Mouse (Mus musculus) kidney, embryonic 16.5 days (tissue): ENCODE data around the gene Nradd. TPM values are rescaled to one million over a fixed set of nuclear protein-coding genes. Genes with fewer than 3 reads are reported as not detected.

Experiments
- ATAC-seq: fragments of 200-750 bp; cut with Nextera tagmentation; 2 replicates; pipeline ENCODE4 v1.8.0; 2017; ENCODE audit warnings: moderate TSS enrichment; ENCODE audit not compliant: low FRiP score, low TSS enrichment
- H3K27ac ChIP-seq: fragments of 300-500 bp; sonication (generic); 2 replicates; pipeline ENCODE4 v1.5.1; 2014; ENCODE audit warnings: low read length
- H3K27me3 ChIP-seq: fragments of 300-500 bp; sonication (generic); 2 replicates; pipeline ENCODE4 v1.6.1; 2014; ENCODE audit warnings: low read length, control low read depth, mixed read lengths; ENCODE audit not compliant: insufficient read depth
- H3K36me3 ChIP-seq: fragments of 300-500 bp; sonication (generic); 2 replicates; pipeline ENCODE4 v1.6.1; 2014; ENCODE audit warnings: low read length, control low read depth, mixed read lengths; ENCODE audit not compliant: insufficient read depth
- H3K4me1 ChIP-seq: fragments of 300-500 bp; sonication (generic); 2 replicates; pipeline ENCODE4 v1.6.1; 2014; ENCODE audit warnings: low read length, control low read depth, mixed read lengths; ENCODE audit not compliant: insufficient read depth
- H3K4me2 ChIP-seq: fragments of 300-500 bp; sonication (generic); replicated peaks from 2 replicates; pipeline ENCODE4 v1.6.1; 2014; ENCODE audit warnings: low read depth, low read length
- H3K4me3 ChIP-seq: fragments of 300-500 bp; sonication (generic); 2 replicates; pipeline ENCODE4 v1.5.1; 2014; ENCODE audit warnings: mild to moderate bottlenecking, low read length
- H3K9ac ChIP-seq: fragments of 300-500 bp; sonication (generic); replicated peaks from 2 replicates; pipeline ENCODE4 v1.6.1; 2014; ENCODE audit warnings: low read length
- H3K9me3 ChIP-seq: fragments of 300-500 bp; sonication (generic); 2 replicates; pipeline ENCODE4 v1.6.1; 2016; ENCODE audit warnings: low read length, control low read depth
- WGBS: fragments of 180-500 bp; shearing (Covaris S2); extraction: QIAGEN DNeasy Blood & Tissue Kit; methylation state at CpG from one replicate; pipeline ENCODE4 v1.1.7; 2014; 5-methylcytosine and 5-hydroxymethylcytosine counted together
- polyA plus RNA-seq: library from polyadenylated mRNA; unstranded; fragments of >200 nt; fragmentation: Nextera tagmentation; extraction: Ambion mirVana; gene quantifications from 2 replicates; pipeline ENCODE4 v1.2.1, GENCODE M21; 2015

The Nradd gene
- polyA plus RNA-seq, 1 experiment from 2014 or later = 60.0 TPM

DNA sequence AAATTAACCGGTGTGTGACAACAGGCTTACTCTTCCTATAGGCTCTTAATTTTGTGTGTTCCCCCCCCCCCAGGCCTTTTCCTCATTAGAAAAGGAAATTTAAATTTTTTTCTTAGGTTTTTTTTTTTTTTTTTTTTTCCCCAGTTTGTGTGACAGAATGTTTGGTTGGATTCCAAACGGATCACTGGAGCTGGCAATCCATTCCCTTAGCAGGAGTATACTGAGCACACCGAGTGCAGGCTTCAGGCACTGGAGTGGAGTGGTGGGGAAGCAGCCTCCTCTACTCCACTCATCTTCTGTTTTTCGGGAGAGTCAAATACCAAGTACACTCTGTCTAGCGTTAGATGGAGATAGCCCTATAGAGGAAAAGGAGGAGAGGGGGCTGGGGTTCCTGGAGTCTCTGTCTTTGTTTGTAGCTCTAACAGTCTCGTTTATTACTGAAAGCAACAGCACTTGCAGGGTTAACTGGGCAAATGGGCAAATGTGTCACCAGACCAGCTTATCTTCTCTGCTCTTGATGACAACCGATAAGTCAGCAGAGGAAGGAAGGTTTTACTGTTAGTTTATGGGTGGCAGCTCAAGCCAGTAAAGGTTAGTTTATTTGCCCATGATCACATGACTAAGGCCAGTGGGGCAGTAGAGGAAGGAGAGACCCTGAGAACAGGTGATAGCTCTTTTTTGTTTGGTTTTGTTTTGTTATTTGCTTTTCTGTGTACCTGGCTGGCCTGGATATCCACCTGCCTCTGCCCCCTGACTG lies 36.8 kb upstream of the Nradd start:
- H3K4me2 ChIP-seq = no peak overlapping the region
- no peak overlapping the region for H3K4me3 ChIP-seq
- H3K9me3 ChIP-seq = no peaks in the 10 kb centered on the region
- WGBS = 74% methylated on average over 7 of the region's 7 CpGs
- H3K27me3 ChIP-seq = no peaks in the 10 kb centered on the region
- ATAC-seq = no peak
- no peak overlapping the region for H3K27ac ChIP-seq
- H3K36me3 ChIP-seq = no peaks in the 10 kb centered on the region
- H3K9ac ChIP-seq = no peak overlapping the region
- peaks cover 26% of the 10 kb centered on the region for H3K4me1 ChIP-seq

GRCm38 (mm10) chr9:110660208-110660607 lies 36.0 kb upstream of the Nradd start:
- Histone ChIP-seq H3K4me1 (peaks cover 23% of the 10 kb centered on the region), H3K27me3 (no peaks in the 10 kb centered on the region), H3K4me2 (no peak overlapping the region), H3K9ac (no peak overlapping the region), H3K4me3 (no peak overlapping the region), H3K27ac (no peak overlapping the region), H3K9me3 (no peaks in the 10 kb centered on the region), H3K36me3 (no peaks in the 10 kb centered on the region)
- WGBS = 85% methylated on average over 2 of the region's 2 CpGs
- ATAC-seq = no peak

- no peak overlapping the region for H3K27ac ChIP-seq
- H3K9ac ChIP-seq = no peak overlapping the region
- peaks cover 24% of the 10 kb centered on the region for H3K4me1 ChIP-seq
- H3K4me3 ChIP-seq = no peak overlapping the region
- ATAC-seq = no peak
- WGBS = 91% methylated on average over 12 of the region's 12 CpGs
- H3K27me3 ChIP-seq = no peaks in the 10 kb centered on the region
- H3K36me3 ChIP-seq = no peaks in the 10 kb centered on the region
- H3K9me3 ChIP-seq = no peaks in the 10 kb centered on the region
- H3K4me2 ChIP-seq = no peak overlapping the region
Observed at GRCm38 (mm10) chr9:110659521-110659920, 35.3 kb upstream of the Nradd start.

DNA sequence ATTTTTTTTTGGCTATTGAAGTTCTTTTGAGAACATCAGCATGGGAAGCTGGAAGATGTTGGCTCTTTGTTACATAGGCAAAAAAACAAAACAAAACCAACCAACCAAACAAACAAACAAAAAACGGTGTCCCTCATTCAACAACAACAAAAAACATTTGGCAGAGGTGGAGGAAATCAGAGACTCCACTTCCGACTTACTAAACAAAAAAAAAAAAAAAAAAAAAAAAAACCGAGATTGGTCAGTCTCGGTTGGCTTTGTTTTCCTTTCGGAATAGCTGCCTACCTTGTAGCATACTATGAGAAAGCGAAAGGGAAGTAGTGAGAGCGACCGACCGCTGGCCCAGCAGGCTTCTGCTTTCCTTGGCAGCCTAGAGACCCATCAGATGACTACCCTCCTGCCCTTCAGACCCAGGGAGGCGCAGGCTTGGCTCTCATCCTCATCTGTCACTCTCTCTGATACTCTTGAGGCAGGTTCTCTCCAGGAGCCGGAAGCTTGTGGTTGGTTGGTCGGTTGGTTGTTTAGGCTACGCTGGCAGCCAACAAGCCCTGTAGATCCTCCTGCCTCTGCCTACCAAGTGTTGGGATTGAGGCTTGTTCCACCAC lies 33.3 kb upstream of the Nradd start:
- Histone ChIP-seq H3K4me3 (peak overlapping the region; percentile 70; the same call in 1 of the 2 replicates), H3K27ac (no peak overlapping the region; the same call in 1 of the 2 replicates), H3K36me3 (no peaks in the 10 kb centered on the region), H3K27me3 (no peaks in the 10 kb centered on the region), H3K9me3 (no peaks in the 10 kb centered on the region), H3K4me2 (peak overlapping the region; percentile 67), H3K9ac (peak overlapping the region; percentile 88), H3K4me1 (peaks cover 30% of the 10 kb centered on the region)
- ATAC-seq = no peak
- WGBS = 73% methylated on average over 13 of the region's 13 CpGs

DNA sequence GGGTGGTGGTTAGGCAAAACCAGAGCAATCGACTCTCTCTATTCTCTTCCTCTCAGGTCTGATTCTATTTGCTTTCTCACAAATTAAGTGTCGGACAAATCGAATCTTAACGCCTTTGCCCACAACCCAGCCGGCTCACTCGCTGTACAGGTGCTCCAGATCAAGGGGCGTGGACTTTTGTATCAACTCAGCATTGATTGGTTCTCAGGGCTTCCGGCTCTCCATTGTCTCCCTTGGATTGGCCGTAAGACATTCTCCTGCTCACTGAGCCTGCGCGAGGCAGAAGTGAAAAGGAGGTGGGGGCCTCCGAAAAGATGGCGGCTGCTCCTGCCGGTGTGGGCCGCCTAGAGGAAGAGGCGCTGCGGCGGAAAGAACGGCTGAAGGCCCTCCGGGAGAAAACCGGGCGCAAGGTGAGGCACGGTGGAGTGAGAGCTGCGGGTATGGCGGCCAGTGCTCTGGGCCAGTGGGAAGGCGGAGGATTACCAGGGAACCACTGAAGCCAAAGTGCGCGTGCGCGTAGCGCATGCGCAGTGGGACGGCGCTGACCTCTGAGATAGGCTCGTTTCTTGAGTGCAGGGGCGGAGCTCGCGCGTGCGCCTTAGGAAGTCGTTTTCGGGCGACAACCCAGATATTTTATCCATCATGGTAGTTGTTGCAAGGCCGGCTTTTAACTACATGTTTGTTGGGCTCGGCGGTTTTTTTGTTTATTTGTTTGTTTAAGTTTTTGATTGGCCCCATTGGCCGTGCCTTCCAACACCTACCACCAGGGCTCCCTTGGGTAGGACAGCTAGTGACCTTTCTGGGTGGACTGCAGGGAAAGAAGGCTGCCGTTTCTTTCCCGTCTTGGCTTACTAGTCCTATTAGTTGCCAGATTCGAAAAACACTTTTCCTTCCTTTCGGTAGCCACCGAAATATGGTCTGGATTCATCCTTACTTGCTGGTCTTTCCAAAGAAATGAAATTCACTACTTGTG lies 32.3 kb upstream of the Nradd start, which contains the start of gene Ccdc12:
Ccdc12 (plus strand) TSS at position 255 of the 973 bp plus-strand sequence.
- Histone ChIP-seq H3K27ac (peak within 1 kb of the TSS; percentile 89), H3K36me3 (no peaks in the 10 kb centered on the region), H3K27me3 (no peaks in the 10 kb centered on the region), H3K4me2 (peak within 1 kb of the TSS; percentile 70), H3K9me3 (no peaks in the 10 kb centered on the region), H3K9ac (peak within 1 kb of the TSS; percentile 88), H3K4me1 (peaks cover 38% of the 10 kb centered on the region), H3K4me3 (peak within 1 kb of the TSS; percentile 70)
- peak; percentile 88 for ATAC-seq
- under 1% methylated on average over 52 of the region's 52 CpGs for WGBS

DNA sequence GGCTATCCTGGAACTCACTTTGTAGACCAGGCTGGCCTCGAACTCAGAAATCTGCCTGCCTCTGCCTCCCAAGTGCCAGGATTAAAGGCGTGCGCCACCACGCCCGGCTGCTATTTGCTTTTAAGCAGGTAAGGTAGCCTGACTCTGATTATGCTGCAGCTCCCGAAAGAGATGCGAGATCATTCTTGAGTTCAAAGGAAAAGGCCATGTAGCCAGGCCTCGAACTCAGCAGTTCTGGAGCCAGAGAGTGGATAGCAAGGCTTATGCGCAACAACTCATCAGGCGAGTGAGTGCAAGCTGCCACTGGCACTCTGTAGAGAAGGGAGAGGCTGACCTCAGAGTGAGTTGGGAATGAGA lies 31.4 kb upstream of the Nradd start:
- H3K4me3 ChIP-seq = peak overlapping the region; percentile 70
- no peaks in the 10 kb centered on the region for H3K27me3 ChIP-seq
- H3K9ac ChIP-seq = peak overlapping the region; percentile 46
- H3K4me2 ChIP-seq = peak overlapping the region; percentile 70
- peak overlapping the region; percentile 85 for H3K27ac ChIP-seq
- no peaks in the 10 kb centered on the region for H3K36me3 ChIP-seq
- no peak for ATAC-seq
- 80% methylated on average over 10 of the region's 10 CpGs for WGBS
- no peaks in the 10 kb centered on the region for H3K9me3 ChIP-seq
- peaks cover 33% of the 10 kb centered on the region for H3K4me1 ChIP-seq

DNA sequence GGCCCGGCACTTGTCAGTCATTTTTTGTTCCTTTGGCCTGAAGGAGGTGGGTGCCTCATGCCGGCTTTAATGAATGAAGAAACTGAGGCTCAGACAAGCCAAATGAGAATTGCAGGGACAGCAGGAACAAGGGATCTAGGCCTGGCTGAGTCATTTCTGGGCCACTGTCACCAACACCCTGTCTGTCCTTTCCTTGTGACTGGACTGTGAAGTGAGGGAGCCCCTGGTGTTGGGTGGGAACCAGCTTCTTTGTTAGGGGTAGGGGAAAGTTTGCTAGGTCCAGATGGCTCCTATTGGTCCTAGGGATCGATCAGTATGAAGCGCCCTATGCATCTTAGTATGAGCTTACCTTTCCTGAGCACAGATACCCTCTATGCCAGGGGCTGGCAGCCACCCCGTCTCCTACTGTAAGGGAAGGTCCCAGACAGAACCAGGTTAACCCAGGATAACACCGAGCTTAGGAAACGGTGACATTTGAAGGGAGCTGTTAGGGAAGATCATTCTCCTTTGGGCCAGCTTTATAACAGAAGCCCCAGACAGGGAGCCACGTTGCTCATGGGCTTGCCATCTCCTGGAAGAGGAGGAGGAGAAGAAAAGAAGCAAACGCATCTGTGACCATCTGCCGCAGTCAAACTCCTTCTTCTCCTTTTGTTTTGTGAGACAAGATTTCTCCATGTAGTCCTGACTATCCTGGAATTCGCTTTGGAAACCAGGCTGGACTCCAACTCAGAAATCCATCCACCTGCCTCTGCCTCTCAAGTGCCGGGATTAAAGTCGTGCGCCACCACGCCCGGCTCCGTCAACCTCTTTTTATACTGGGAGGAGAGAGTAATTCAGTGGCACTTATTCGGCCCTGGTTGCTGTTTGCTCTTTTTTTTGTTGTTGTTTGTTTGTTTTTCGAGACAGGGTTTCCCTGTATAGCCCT lies 30.7 kb upstream of the Nradd start:
- WGBS = 82% methylated on average over 19 of the region's 19 CpGs
- H3K9ac ChIP-seq = peak overlapping the region; percentile 33; the same call in 1 of the 2 replicates
- H3K4me3 ChIP-seq = peak overlapping the region; percentile 63
- no peaks in the 10 kb centered on the region for H3K9me3 ChIP-seq
- no peaks in the 10 kb centered on the region for H3K27me3 ChIP-seq
- peaks cover 33% of the 10 kb centered on the region for H3K4me1 ChIP-seq
- peak overlapping the region; percentile 63 for H3K27ac ChIP-seq
- no peaks in the 10 kb centered on the region for H3K36me3 ChIP-seq
- no peak for ATAC-seq
- H3K4me2 ChIP-seq = peak overlapping the region; percentile 80

GRCm38 (mm10) chr9:110653655-110654461 lies 29.6 kb upstream of the Nradd start, which contains the start of gene Nbeal2:
Nbeal2 (minus strand) TSS chr9:110654161.
- peak; percentile 94 for ATAC-seq
- under 1% methylated on average over 75 of the region's 75 CpGs for WGBS
- H3K9me3 ChIP-seq = no peaks in the 10 kb centered on the region
- no peaks in the 10 kb centered on the region for H3K27me3 ChIP-seq
- peak within 1 kb of the TSS; percentile 63 for H3K27ac ChIP-seq
- H3K4me2 ChIP-seq = peak within 1 kb of the TSS; percentile 80
- peak within 1 kb of the TSS; percentile 76 for H3K9ac ChIP-seq
- no peaks in the 10 kb centered on the region for H3K36me3 ChIP-seq
- H3K4me1 ChIP-seq = peaks cover 33% of the 10 kb centered on the region
- peak within 1 kb of the TSS; percentile 63 for H3K4me3 ChIP-seq
